Mouse (Mus musculus): ENCODE results near the gene Slc15a5.

DNA sequence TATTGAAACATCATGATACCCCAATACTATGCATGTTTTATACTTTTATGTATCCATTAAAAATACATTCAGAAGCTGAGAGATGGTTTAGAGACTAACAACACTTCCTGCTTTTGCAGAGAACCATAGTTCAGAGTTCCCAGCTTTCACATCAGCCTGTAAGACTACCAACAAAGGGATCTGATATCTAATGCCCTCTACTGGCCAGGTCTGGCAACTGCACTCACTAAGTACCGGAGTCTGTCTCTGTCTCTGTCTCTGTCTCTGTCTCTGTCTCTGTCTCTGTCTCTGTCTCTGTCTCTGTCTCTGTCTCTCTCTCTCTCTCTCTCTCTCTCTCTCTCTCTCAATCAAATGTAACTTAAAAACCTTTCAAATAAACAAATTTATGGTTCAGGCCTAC, 25.6 kb downstream of the Slc15a5 start:
- peak; percentile 57 for TF ChIP-seq CTCF (IDR thresholded peaks at IDR 0.05; ENCODE audit: low read depth)
- TF ChIP-seq EP300 (IDR thresholded peaks at IDR 0.05; ENCODE audit: low read depth), result no peak
